Mouse (Mus musculus) cerebellum, adult 2 months (tissue): ENCODE results near the gene Snip1.

Experiments used
- CTCF ChIP-seq: fragments of 200-500 bp; IDR thresholded peaks from 2 replicates; pipeline ENCODE4 v1.5.1; 2011; ENCODE audit warnings: low read depth, mild to moderate bottlenecking, control low read depth, low read length, moderate library complexity, borderline replicate concordance; ENCODE audit not compliant: insufficient read depth
- POLR2A ChIP-seq: fragments of 200-500 bp; IDR thresholded peaks from 2 replicates; pipeline ENCODE4 v1.6.1; 2011; ENCODE audit warnings: low read length, control low read depth, borderline replicate concordance; ENCODE audit not compliant: insufficient read depth

DNA sequence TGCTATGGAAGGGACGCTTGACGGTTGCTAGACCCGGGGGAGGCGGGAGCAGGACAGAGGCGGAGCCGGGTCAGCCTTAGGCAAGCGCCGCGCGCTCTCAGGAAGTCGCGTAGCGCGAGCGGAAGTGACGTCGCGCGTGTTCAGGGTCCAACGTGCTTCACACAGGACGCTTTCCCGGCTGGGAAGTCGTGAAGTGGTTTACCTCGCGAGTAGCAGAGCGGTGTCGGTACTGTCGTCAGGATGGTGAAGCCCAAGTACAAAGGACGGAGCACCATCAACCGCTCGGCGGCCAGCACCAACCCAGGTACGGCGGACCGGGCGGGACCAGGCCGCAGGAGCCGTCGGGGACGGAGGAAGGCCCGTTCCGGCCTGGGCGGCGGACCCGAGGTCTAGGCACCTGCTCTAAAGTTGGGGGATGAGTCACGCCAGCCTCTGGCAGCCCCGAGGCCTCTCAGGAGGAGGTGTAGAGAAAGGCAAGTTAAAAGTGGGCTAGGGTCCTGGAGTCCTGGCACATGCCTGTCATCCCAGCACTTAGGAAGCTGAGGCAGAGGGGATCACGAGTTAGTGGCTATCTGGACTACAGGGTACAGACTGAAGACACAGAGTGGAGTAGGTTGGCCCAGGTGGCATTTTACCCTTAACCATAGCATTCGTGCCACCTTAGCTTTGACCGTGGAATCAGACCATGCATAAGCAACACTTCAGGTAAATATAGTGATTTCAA, 36.4 kb upstream of the Snip1 start:
- peak; percentile 79 for TF ChIP-seq POLR2A
- no peak for TF ChIP-seq CTCF
